Mouse (Mus musculus) neural tube, embryonic 11.5 days (tissue): ENCODE data around the gene Pycard. TPM values are rescaled to one million over a fixed set of nuclear protein-coding genes. Genes with fewer than 3 reads are reported as not detected.
A peak's percentile ranks its signal among the peaks of the same experiment; 100 is the strongest.
"Not testable (repeated sequence)": the region's sequence is repeated elsewhere in the genome, so short reads cannot be mapped to it uniquely, and the experiment has no call there.

Experiments
- ATAC-seq: fragments of 200-750 bp; cut with Nextera tagmentation; 2 replicates; pipeline ENCODE4 v1.8.0; 2017; ENCODE audit warnings: moderate number of reproducible peaks, mild to moderate bottlenecking, moderate TSS enrichment, moderate library complexity; ENCODE audit not compliant: insufficient read depth, low FRiP score, low TSS enrichment
- DNase-seq: peaks from one replicate; pipeline ENCODE4 v3.0.0-alpha.2; 2015; ENCODE audit warnings: low spot score
- H3K27ac ChIP-seq: fragments of 300-500 bp; sonication (generic); 2 replicates; pipeline ENCODE4 v1.5.1; 2014; ENCODE audit warnings: low read depth, mild to moderate bottlenecking, low read length
- H3K27me3 ChIP-seq: fragments of 300-500 bp; sonication (generic); 2 replicates; pipeline ENCODE4 v1.6.1; 2014; ENCODE audit warnings: mild to moderate bottlenecking, low read length, mixed read lengths; ENCODE audit not compliant: control insufficient read depth, insufficient read depth
- H3K36me3 ChIP-seq: fragments of 300-500 bp; sonication (generic); 2 replicates; pipeline ENCODE4 v1.6.1; 2014; ENCODE audit warnings: mild to moderate bottlenecking, low read length, moderate library complexity, mixed read lengths; ENCODE audit not compliant: control insufficient read depth, insufficient read depth
- H3K4me1 ChIP-seq: fragments of 300-500 bp; sonication (generic); 2 replicates; pipeline ENCODE4 v1.6.1; 2014; ENCODE audit warnings: low read length, mixed read lengths; ENCODE audit not compliant: control insufficient read depth, insufficient read depth
- H3K4me2 ChIP-seq: fragments of 300-500 bp; sonication (generic); 2 replicates; pipeline ENCODE4 v1.6.1; 2014; ENCODE audit warnings: low read depth, mild to moderate bottlenecking, moderate library complexity
- H3K4me3 ChIP-seq: fragments of 300-500 bp; sonication (generic); 2 replicates; pipeline ENCODE4 v1.5.1; 2014; ENCODE audit warnings: low read depth, low read length
- H3K9ac ChIP-seq: fragments of 300-500 bp; sonication (generic); 2 replicates; pipeline ENCODE4 v1.6.1; 2014; ENCODE audit warnings: mild to moderate bottlenecking, low read length
- H3K9me3 ChIP-seq: fragments of 300-500 bp; sonication (generic); 2 replicates; pipeline ENCODE4 v1.6.1; 2016; ENCODE audit warnings: low read length; ENCODE audit not compliant: control insufficient read depth
- WGBS: fragments of 180-500 bp; shearing (Covaris S2); extraction: QIAGEN DNeasy Blood & Tissue Kit; methylation state at CpG from one replicate; pipeline ENCODE4 v1.1.7; 2014; 5-methylcytosine and 5-hydroxymethylcytosine counted together
- polyA plus RNA-seq: library from polyadenylated mRNA; unstranded; fragments of >200 nt; fragmentation: Nextera tagmentation; extraction: Ambion mirVana; gene quantifications from 2 replicates; pipeline ENCODE4 v1.2.1, GENCODE M21; 2014

Pycard gene
- polyA plus RNA-seq, 1 experiment from 2014 or later: 6.3 TPM

DNA sequence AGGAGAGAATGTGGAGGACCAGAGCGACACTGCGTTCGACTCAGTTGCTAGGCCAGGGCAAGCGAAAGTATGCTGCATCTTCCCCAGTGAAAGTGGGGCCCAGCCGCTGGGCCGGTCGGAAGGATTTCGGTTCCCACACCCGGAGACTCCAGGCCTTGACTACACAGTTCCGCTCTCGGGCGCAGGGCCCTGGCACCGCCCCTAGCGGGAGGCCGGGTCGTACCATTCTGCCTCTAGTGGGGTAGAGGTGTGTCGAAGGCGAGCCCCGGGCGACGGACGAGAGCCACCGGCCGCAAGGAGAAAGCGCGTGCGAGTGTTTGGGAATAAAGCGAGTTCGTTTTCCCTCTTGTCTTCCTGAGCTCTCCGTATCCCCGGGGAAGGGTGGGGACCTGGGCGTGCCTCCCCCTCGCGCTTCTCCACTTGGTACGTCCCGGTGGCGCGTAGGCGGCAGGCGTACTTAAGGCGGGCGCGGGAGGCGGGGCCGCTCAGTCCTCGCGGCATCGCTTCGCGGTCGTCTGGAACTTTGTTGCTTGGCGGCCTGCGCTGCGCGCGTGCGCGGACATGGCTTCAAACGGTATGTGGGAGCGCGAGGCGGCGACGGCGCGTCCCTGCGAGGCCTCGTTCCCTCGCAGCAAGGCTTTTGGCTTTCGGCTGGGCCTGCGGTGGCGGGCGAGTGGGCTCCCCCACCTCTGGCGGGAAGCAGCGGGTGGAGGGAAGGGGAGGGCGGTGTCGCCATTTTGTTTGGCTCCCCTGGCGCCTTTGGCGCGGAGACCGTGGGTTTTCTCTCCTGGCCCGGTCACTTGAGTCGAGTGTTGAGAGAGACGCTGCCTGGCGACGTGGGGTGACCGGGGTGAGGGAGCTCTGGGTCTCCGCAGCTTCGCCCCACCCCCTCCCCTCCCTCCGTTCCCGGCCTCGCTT lies 26.4 kb downstream of the Pycard start, which contains the start of gene Fus:
Fus (plus strand) TSS at position 454 of the 918 bp plus-strand sequence.
- H3K4me2 ChIP-seq: peak within 1 kb of the TSS; percentile 95
- ATAC-seq: peak; percentile 95
- H3K9ac ChIP-seq: peak within 1 kb of the TSS; percentile 100
- H3K36me3 ChIP-seq: peaks cover 12% of the 10 kb centered on the region
- DNase-seq: peak; percentile 95
- no peaks in the 10 kb centered on the region for H3K9me3 ChIP-seq
- H3K4me3 ChIP-seq: peak within 1 kb of the TSS; percentile 88
- no peaks in the 10 kb centered on the region for H3K27me3 ChIP-seq
- H3K4me1 ChIP-seq: peaks cover 9% of the 10 kb centered on the region; the same call in 1 of the 2 replicates
- H3K27ac ChIP-seq: peak within 1 kb of the TSS; percentile 89
- WGBS: under 1% methylated on average over 81 of the region's 92 CpGs

DNA sequence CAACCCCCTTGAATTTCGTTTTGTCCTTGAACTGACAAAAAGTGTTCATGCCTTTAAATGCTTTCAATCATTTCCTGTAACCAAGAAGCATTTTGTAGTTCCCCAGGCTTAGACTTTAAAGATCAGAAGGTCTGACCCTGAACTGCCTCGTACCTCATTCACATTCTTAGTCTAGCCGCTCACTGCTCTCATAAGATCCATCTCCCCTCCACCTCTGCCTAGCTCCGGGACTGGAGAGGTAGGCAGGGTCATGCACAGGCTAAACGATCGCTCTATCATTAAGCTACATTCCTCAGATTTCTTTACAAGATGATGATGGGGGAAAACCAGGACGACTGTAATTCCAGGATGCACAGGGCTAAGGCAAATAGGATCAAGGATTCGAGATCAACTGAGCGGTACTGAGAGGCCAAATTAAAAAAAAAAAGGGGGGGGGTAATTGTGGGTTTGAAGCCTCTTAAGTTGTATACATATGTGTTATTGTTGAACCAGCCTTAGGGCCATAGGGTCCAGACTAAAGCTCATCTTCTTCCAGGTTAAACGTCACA lies 27.2 kb downstream of the Pycard start:
- H3K4me3 ChIP-seq: peak overlapping the region; percentile 88
- peaks cover 4% of the 10 kb centered on the region for H3K36me3 ChIP-seq
- peak overlapping the region; percentile 100 for H3K9ac ChIP-seq
- DNase-seq: peak; percentile 13
- no peaks in the 10 kb centered on the region for H3K9me3 ChIP-seq
- H3K4me1 ChIP-seq: peaks cover 9% of the 10 kb centered on the region; the same call in 1 of the 2 replicates
- no peaks in the 10 kb centered on the region for H3K27me3 ChIP-seq
- WGBS: 13% methylated on average over 10 of the region's 10 CpGs
- no peak; the same call in none of the 2 replicates for ATAC-seq
- H3K4me2 ChIP-seq: peak overlapping the region; percentile 74
- peak overlapping the region; percentile 89 for H3K27ac ChIP-seq

DNA sequence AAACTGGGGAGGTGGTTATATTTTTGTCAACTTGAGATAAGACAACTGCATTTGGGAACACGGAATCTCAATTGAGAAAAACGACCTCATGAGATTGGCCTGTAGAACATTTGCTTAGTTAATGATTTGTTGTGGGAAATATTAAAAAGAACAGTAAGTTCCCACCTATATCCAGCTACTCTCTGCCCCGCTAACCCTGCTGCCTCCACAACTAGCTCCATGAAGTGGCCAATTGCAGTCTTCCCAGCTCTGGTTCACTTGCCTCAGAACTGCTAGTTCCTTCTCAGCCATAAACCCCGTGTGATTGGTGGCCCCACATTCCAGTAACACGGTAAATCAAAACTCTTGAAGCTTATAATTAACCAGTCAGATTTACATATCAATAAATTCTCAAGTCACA lies 34.3 kb downstream of the Pycard start:
- Histone ChIP-seq H3K9ac (no peak overlapping the region), H3K4me3 (no peak overlapping the region), H3K4me2 (no peak overlapping the region), H3K9me3 (no peaks in the 10 kb centered on the region), H3K27ac (no peak overlapping the region), H3K27me3 (no peaks in the 10 kb centered on the region), H3K4me1 (no peaks in the 10 kb centered on the region), H3K36me3 (no peaks in the 10 kb centered on the region)
- no peak for ATAC-seq
- 73% methylated on average over 5 of the region's 5 CpGs for WGBS
- DNase-seq: no peak

DNA sequence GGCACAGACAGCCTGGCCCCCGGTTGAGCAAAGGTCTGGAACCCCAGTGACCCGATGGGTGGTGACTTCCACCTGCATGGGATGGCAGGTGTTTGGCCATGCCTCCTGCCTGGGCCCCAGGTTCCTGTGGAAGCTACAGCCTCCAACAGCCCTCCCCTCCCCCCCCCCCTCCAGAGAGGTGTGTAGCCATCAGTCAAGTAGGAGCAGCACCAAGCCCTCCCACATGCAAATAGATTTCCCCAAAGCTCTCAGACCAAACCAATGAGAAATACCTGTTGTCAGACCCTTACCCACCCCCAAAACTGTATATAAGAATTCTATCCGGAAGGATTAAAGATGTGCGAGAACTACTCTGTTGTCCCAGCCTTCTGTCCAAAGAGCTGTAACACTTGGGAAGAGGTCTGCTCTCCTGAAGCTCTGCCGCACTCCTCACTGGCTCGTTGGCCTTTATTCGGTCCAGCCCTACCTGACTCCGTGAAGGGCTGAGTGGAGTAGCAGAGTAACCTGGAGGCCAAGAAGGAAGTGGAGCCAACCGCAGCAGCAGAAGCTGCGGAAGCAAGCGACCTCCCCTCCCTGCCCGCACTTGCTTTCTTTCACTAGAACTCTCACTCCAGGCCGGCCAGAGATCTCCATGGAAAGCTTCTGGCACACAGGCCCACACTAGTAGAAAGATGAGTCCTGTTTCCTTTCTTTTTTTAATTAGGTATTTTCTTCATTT lies 40.6 kb downstream of the Pycard start:
- Histone ChIP-seq H3K27me3 (no peaks in the 10 kb centered on the region), H3K4me2 (no peak overlapping the region), H3K4me1 (no peaks in the 10 kb centered on the region), H3K36me3 (no peaks in the 10 kb centered on the region), H3K27ac (no peak overlapping the region), H3K9me3 (no peaks in the 10 kb centered on the region), H3K4me3 (no peak overlapping the region), H3K9ac (no peak overlapping the region)
- DNase-seq (no peak), ATAC-seq (no peak)
- WGBS: 43% methylated on average over 13 of the region's 13 CpGs

DNA sequence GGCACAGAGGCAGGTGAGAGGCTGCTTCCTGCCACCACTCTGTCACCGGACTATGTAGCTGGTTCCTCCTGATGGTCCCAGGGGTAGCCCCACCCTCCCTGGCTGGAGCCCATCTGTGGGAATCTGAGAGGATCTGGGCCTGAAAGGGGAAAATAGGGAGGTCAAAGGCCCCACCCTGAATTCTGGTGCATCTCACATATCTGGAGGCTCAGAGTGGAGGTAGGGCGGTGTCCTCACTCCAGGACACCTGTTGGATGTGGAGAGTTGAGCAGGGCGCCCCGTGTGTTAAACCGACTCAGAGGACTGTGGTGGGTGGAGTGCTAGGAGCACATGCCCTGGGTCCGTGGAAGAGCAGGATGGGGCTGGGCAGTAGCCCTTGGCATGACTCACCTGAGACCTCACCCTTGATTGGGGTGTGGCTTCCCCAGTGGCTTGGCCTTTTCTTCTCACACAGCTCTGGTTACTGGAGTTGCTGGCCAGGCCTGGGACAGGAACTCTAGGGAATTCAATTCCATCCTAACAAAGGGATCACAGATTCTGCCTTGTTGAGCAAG lies 47.1 kb downstream of the Pycard start, which contains the start of gene Prss36:
Prss36 (minus strand) TSS at position 256 of the 554 bp plus-strand sequence.
- Histone ChIP-seq H3K9ac (no peak within 1 kb of the TSS), H3K4me1 (no peaks in the 10 kb centered on the region), H3K36me3 (no peaks in the 10 kb centered on the region), H3K4me3 (no peak within 1 kb of the TSS), H3K27ac (no peak within 1 kb of the TSS), H3K9me3 (no peaks in the 10 kb centered on the region), H3K27me3 (peaks cover 10% of the 10 kb centered on the region), H3K4me2 (no peak within 1 kb of the TSS)
- ATAC-seq: no peak
- DNase-seq: no peak
- 80% methylated on average over 6 of the region's 6 CpGs for WGBS

DNA sequence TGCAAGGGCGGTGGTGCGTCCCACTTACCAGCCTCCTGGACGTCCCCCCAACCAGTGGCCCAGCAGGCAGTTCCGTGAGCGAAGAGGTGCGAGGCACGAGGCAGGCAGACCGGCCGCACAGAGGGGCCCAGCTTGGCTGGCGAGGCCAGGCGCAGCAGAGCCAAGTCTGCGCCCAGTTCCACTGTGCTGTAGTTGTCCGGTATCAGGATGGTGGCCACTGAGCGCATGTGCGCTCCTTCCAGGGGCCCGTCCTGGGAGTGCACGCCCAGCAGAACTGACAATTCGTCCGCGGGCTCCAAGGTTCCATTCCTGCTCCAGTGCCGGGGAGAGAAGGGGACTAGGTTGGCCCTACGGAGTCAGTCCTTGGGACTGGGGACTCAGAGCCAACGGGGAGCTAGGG lies 49.1 kb downstream of the Pycard start:
- Histone ChIP-seq H3K4me2 (0 out of 2 replicates have a peak overlapping the region, but pooled peaks have one; percentile 9), H3K9me3 (no peaks in the 10 kb centered on the region), H3K4me3 (no peak overlapping the region), H3K9ac (no peak overlapping the region), H3K4me1 (no peaks in the 10 kb centered on the region), H3K27me3 (peaks cover 10% of the 10 kb centered on the region), H3K36me3 (no peaks in the 10 kb centered on the region), H3K27ac (no peak overlapping the region)
- ATAC-seq (no peak), DNase-seq (no peak)
- 13% methylated on average over 23 of the region's 23 CpGs for WGBS

DNA sequence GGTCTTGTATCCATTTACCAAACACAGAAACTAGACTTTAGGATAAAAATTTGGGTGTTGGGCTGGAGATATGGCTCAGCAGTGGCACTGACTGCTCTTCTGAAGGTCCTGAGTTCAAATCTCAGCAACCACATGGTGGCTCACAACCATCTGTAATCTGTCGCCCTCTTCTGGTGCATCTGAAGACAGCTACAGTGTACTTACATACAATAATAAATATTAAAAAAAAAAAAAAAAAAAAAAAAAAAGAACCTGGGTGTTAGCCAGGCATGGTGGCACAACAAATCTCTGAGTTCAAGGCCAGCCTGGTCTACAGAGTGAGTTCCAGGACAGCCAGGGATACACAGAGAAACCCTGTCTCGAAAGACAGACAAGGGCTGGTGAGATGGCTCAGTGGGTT lies 51.6 kb downstream of the Pycard start:
- H3K27ac ChIP-seq, H3K4me3 ChIP-seq, DNase-seq, H3K9ac ChIP-seq, H3K4me1 ChIP-seq, ATAC-seq, H3K4me2 ChIP-seq, H3K27me3 ChIP-seq, H3K9me3 ChIP-seq, H3K36me3 ChIP-seq: not testable (repeated sequence)
- WGBS: 60% methylated on average over 2 of the region's 2 CpGs
